Mouse (Mus musculus) mesoderm, embryonic 11.5 days (tissue): ENCODE results near the gene Prss21.

Experiments
- DNase-seq: peaks from one replicate; pipeline ENCODE4 v3.0.0-alpha.2; 2012; ENCODE audit warnings: low read depth, low spot score

Prss21 gene

GRCm38 (mm10) chr17:23867756-23868155 is at the start of gene Prss21:
Gene Prss21, plus strand, starts transcription at chr17:23868056.
- DNase-seq, result no peak

- no peak for DNase-seq
Measured at GRCm38 (mm10) chr17:23818579-23818978, 49.3 kb upstream of the Prss21 start.

- DNase-seq, result no peak
Measured at GRCm38 (mm10) chr17:23819235-23819634, 48.6 kb upstream of the Prss21 start.

GRCm38 (mm10) chr17:23820731-23821130 is 47.1 kb upstream of the Prss21 start:
- no peak for DNase-seq

- no peak for DNase-seq
Measured at GRCm38 (mm10) chr17:23822094-23822493, 45.8 kb upstream of the Prss21 start.

- no peak for DNase-seq
Measured at GRCm38 (mm10) chr17:23823018-23823417, 44.8 kb upstream of the Prss21 start.

- no peak for DNase-seq
Measured at GRCm38 (mm10) chr17:23823614-23824013, 44.2 kb upstream of the Prss21 start.

GRCm38 (mm10) chr17:23825591-23825990 is 42.3 kb upstream of the Prss21 start:
- DNase-seq, result no peak

- peak; percentile 65 for DNase-seq
Measured at GRCm38 (mm10) chr17:23828271-23829001, 39.4 kb upstream of the Prss21 start.

GRCm38 (mm10) chr17:23829064-23829619 is 38.7 kb upstream of the Prss21 start, which contains the start of gene Elob:
Gene Elob, minus strand, starts transcription at chr17:23829136.
- peak; percentile 90 for DNase-seq

GRCm38 (mm10) chr17:23831201-23831600 is 36.7 kb upstream of the Prss21 start:
- DNase-seq, result no peak

- no peak for DNase-seq
Measured at GRCm38 (mm10) chr17:23836006-23836575, 31.8 kb upstream of the Prss21 start, which contains the start of gene Prss33. Gene Prss33, minus strand, starts transcription at chr17:23836056.

- peak; percentile 83 for DNase-seq
Measured at GRCm38 (mm10) chr17:23841145-23841544, 26.7 kb upstream of the Prss21 start.

GRCm38 (mm10) chr17:23843141-23843811 is 24.6 kb upstream of the Prss21 start:
- DNase-seq, result peak; percentile 41

- DNase-seq, result peak; percentile 84
Measured at GRCm38 (mm10) chr17:23843812-23844273, 24.0 kb upstream of the Prss21 start, which contains the start of the genes Prss32 and Prss41. Gene Prss32, plus strand, starts transcription at chr17:23843855. Gene Prss41, minus strand, starts transcription at chr17:23844172.

- DNase-seq, result no peak
Measured at GRCm38 (mm10) chr17:23850028-23850427, 17.8 kb upstream of the Prss21 start.

GRCm38 (mm10) chr17:23850853-23851749 is 16.8 kb upstream of the Prss21 start:
- DNase-seq, result peak; percentile 73

GRCm38 (mm10) chr17:23853292-23853691 is 14.6 kb upstream of the Prss21 start:
- DNase-seq, result peak; percentile 53

- no peak for DNase-seq
Measured at GRCm38 (mm10) chr17:23854229-23854765, 13.6 kb upstream of the Prss21 start.

GRCm38 (mm10) chr17:23857193-23857592 is 10.7 kb upstream of the Prss21 start:
- no peak for DNase-seq

GRCm38 (mm10) chr17:23857913-23858312 is 9.9 kb upstream of the Prss21 start:
- DNase-seq, result no peak
